Mouse (Mus musculus) cerebellum, postnatal 36 days (tissue): ENCODE measurements at regions not wholly inside any gene's neighbourhood (a gene's known extent, or its start where the extent isn't known, plus 50 kb on each side); places are given as distances from the start of the nearest gene placed in this dataset.

ENCODE experiments used
- DNase-seq, 2 experiments: peaks; one replicate each; pipeline ENCODE4 v3.0.0; 2021 to 2022; ENCODE audit warnings: mixed read lengths in 2 of 2

GRCm38 (mm10) chr1:164622946-164623345 is 164.8 kb upstream of the Atp1b1 start:
- DNase-seq = no peak

DNA sequence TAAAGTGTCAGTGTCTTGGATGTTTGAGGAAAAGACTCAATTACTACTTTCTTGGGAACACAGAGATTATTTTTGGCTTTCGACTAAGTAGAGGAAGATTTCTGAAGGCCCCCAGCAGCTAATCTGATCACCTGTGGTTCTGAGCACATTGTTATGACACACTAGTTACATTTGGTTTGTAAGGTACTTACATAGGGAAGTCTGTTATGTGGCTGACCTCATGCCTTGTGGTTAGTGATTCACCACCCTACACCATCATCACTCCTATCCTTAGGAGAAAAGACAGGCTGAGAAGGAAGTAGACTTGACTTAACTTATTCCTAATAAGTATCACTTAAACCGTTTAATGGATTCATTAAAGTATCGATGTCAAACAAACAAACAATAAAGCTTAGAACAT is 164.3 kb upstream of the Atp1b1 start:
- DNase-seq = no peak

DNA sequence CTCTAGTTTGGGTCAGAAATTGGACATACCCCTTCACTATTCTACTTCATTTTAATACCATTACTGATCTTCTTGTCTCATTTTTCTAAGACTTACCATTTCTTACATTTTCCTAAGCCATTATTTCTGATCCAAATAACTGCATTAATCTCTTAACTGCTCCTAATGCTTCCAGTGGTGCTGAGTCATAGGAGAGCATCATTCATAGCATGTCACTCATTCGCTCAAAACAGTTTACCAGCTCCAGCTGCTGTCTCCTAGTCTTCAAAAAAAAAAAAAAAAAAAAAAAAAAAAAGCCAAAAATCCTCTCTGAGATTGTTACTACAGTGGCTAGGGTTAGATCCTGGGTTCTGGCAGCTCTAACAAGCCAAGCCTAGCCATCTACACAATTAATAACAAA is 162.0 kb upstream of the Atp1b1 start:
- no peak for DNase-seq

GRCm38 (mm10) chr1:164617871-164618270 is 159.7 kb upstream of the Atp1b1 start:
- DNase-seq = no peak

DNA sequence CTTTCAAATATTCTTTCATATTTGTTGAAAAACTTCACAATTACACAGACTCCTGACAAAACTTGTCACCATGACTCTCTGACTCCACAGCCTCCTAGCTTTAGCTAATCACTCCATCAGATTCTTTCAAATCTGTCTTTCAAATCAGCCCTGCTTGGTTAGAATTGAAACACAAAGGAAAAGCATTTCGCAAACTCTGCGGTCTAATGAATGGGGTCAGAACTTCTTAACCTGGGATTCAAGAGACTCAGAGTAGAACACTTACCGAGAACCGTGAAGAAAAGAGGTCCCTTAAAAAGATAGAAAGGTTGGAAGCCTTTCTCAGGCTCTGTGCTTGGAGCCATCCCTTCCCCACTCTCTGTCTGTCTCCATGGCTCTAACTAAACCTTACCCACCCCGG is 148.9 kb upstream of the Atp1b1 start:
- no peak for DNase-seq

GRCm38 (mm10) chr1:164606141-164606754 is 148.1 kb upstream of the Atp1b1 start:
- no peak for DNase-seq

GRCm38 (mm10) chr1:164603433-164603832 is 145.3 kb upstream of the Atp1b1 start:
- DNase-seq = no peak

DNA sequence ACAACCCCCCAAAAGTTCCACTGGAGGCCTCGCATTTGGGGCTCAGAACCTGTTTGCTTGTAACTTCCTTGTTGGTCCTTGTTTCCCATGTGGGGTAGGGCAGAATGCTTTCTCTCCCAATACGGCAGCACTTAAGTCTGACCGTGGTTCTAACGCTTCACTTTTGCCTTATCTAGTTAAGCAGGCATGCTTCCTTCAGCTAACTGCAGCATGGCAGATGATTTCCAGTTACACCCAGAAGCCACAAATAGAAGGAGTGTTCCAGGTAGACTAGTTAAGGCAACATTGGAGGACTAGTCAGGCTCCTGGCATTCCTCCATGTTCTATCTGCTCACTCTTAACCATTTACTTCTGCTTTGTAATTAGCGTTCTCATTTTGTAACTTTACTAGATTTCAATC is 144.4 kb upstream of the Atp1b1 start:
- no peak for DNase-seq

DNA sequence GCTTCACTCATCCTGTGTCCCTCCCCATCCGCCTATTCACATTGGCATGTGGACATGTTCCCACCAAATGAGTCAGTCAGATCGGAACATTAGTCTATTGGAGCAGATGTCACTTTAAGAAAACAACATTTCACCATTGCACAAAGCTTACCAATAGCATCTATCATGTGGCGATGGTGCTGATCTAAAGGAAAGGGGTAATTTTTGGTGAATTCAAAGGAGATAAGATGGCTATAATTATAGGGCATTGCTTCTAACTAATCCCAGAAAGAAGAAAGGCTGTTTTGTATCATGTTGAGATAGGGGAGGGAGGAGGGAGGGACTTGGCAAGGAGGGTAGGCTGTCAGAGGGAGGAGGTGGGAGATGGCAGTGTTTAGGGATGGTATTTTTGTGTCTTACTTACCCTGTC is 132.1 kb upstream of the Atp1b1 start:
- DNase-seq = no peak

- no peak for DNase-seq
Observed at GRCm38 (mm10) chr1:164586066-164586989, 128.2 kb upstream of the Atp1b1 start.

- DNase-seq = no peak
Observed at GRCm38 (mm10) chr1:164576856-164577489, 118.8 kb upstream of the Atp1b1 start.

DNA sequence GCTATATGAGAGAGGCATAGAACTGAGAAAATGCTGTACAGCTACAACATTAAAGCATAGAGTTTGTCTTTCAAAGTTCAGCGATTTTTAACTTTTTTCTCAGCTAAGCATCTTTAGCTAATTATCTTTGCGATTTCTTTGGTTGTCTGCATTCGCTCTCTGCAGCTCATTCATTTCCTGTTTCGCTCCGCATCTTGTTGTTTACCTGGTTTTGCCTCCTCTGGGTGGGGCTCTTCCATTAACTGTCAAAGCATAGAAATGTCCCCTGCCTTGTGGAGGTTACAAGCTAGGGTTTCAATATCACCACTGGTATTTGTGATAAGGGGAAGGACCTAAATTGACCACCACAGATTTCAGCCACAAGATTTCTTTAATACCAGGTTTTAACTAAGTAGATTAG is 115.5 kb upstream of the Atp1b1 start:
- no peak for DNase-seq

DNA sequence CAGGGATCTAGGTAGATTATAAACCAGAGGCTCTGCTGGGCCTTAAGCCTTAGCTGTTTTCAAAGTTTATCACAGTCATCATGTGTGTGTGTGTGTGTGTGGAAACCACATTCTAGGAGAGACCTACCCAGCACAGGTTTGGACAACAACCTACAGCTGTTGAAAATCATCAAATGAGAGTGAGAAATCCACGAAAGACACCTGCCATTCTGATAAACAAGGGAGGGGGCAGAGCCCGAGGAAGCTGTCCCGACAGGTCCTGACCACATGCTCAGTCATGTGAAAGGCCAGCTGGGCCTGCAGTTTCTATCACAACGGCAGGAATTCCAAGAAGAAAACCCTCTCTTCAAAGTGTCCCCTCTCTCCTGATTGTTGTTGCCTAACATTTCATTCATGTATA is 114.0 kb upstream of the Atp1b1 start:
- DNase-seq = no peak

DNA sequence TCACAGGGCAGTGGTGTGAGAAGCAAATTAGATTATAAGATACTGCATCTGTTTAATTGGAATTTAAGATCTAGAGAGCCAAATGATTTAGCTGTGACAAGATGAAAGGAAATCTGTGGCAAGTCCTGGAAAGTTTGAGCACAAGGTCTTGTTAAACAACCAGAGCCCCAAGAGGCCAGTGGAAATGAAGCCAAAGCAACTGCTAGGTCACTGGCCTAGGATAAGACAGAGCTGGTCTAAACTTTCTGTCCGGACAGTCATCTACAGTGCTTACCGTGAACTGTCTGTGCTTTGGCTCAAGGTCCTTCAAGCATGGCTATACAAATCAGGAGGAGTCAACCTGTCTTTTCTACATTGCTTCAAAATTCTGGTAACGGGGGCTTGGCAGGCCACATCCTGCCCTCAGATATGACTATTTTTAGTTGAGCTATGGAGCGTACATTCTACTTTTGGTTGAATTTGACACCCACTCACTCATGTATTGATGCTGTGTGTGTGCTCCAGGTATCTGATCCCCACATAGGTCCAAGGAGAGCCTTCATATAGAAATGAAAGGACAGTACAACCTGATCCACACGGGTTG is 113.4 kb upstream of the Atp1b1 start:
- DNase-seq = no peak

GRCm38 (mm10) chr1:164564847-164565246 is 106.7 kb upstream of the Atp1b1 start:
- DNase-seq = no peak

- DNase-seq = peak in 1 of 2 experiments; percentile 3
Observed at GRCm38 (mm10) chr1:164559546-164560228, 101.5 kb upstream of the Atp1b1 start.

- no peak for DNase-seq
Observed at GRCm38 (mm10) chr1:164552658-164553057, 94.5 kb upstream of the Atp1b1 start.

DNA sequence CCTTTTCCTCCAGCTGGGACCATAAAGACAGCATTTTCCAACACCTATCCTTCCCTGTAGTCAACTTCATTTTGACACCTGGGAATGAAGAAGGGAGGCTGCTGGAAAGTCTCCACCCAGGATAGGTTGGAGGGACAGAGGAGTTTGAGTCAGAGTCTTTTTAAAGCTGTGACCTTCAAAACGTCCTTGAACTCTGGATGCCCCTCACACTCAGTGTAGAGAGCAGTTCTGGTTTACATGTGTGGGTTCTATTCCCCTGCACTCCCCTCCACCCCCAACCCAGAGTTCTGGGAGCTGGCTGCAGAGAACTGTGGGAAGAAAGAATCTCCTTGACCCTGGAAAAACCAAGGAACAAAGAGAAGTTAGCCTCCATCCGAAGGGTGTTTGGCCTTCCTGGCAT is 92.9 kb upstream of the Atp1b1 start:
- no peak for DNase-seq

DNA sequence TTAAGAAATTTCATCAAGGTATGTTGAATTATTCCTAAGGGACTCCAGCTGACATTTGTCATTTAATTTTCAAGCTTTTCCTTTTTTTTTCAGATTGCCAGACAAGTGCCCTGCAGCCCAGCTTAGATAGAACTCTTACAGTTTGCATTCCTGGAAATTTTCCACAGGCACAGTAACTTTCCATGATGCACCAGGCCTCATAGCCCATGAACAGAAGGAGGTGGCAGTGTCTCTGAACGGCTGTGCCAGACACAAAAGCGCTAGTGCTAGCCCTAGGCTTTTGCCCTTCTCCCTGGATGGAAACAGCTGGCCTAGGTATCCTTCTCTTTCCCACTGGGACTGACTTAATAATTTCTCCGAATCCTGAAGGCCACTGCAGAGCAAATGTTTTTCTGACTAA is 92.4 kb upstream of the Atp1b1 start:
- DNase-seq = no peak

DNA sequence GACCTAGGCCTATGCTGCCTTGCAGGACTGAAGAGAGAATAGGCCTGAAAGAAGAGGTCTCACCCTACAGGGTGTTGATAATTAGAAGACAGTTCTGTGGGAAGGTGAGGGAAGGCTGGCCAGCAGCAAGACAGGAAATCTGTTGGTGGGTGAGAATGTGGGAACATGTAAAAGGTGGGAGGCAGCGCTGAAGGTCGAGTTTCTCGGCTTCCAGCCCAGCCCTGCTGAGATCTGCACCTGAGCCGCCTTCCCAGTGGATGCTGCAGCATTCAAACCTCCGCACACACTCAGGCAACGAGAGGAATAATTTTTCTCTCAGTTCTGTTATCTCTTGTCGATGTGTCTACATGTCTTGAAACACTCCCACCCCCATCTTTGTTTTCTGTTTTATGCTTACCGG is 89.9 kb upstream of the Atp1b1 start:
- DNase-seq = peak; percentile 9 to 10

DNA sequence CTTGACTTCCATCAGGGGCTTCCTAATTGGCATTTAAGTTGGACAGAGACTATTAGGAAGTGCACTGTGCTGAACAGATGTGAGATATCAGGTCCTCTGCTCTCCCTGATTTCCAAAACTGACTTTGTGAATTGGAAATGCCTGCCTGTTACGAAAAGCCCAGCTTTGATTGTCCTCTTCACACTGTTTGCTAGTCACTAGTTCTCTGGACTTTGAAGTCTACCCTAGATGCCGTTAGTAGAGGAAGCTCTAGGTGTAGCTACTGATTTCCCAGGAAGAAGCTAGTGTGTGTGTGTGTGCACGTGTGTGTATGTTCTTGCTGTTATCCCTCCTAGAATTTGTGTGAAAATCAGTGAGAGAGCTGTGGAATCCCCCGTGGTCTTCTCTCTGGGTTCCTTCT is 87.7 kb upstream of the Atp1b1 start:
- no peak for DNase-seq

- DNase-seq = no peak
Observed at GRCm38 (mm10) chr1:164543045-164543803, 85.1 kb upstream of the Atp1b1 start.
